Mouse (Mus musculus) stomach, embryonic 16.5 days (tissue): ENCODE measurements around the gene Lingo2. TPM values are rescaled to one million over a fixed set of nuclear protein-coding genes. Genes with fewer than 3 reads are reported as not detected.

Experiments
- ATAC-seq: fragments of 200-750 bp; cut with Nextera tagmentation; 2 replicates; pipeline ENCODE4 v1.8.0; 2017; ENCODE audit warnings: moderate number of reproducible peaks, moderate TSS enrichment; ENCODE audit not compliant: insufficient read depth, low FRiP score
- H3K27ac ChIP-seq: fragments of 300-500 bp; sonication (generic); 2 replicates; pipeline ENCODE4 v1.5.1; 2014; ENCODE audit warnings: low read length
- H3K27me3 ChIP-seq: fragments of 300-500 bp; sonication (generic); 2 replicates; pipeline ENCODE4 v1.6.1; 2014; ENCODE audit warnings: low read length, control low read depth, mixed read lengths; ENCODE audit not compliant: control insufficient read depth, insufficient read depth
- H3K36me3 ChIP-seq: fragments of 300-500 bp; sonication (generic); 2 replicates; pipeline ENCODE4 v1.6.1; 2014; ENCODE audit warnings: low read length; ENCODE audit not compliant: control insufficient read depth, insufficient read depth
- H3K4me1 ChIP-seq: fragments of 300-500 bp; sonication (generic); 2 replicates; pipeline ENCODE4 v1.6.1; 2014; ENCODE audit warnings: low read length, control low read depth, mixed read lengths; ENCODE audit not compliant: control insufficient read depth, insufficient read depth
- H3K4me2 ChIP-seq: fragments of 300-500 bp; sonication (generic); 2 replicates; pipeline ENCODE4 v1.6.1; 2014; ENCODE audit warnings: low read depth, low read length, mixed read lengths
- H3K4me3 ChIP-seq: fragments of 300-500 bp; sonication (generic); replicated peaks from 2 replicates; pipeline ENCODE4 v1.5.1; 2014; ENCODE audit warnings: mild to moderate bottlenecking, low read length
- H3K9ac ChIP-seq: fragments of 300-500 bp; sonication (generic); 2 replicates; pipeline ENCODE4 v1.6.1; 2014; ENCODE audit warnings: low read length
- H3K9me3 ChIP-seq: fragments of 300-500 bp; sonication (generic); replicated peaks from 2 replicates; pipeline ENCODE4 v1.6.1; 2016; ENCODE audit warnings: low read length, control low read depth; ENCODE audit not compliant: control insufficient read depth
- WGBS: fragments of 180-500 bp; shearing (Covaris S2); extraction: QIAGEN DNeasy Blood & Tissue Kit; methylation state at CpG from one replicate; pipeline ENCODE4 v1.1.7; 2014; 5-methylcytosine and 5-hydroxymethylcytosine counted together
- polyA plus RNA-seq: library from polyadenylated mRNA; unstranded; fragments of >200 nt; fragmentation: Nextera tagmentation; extraction: Ambion mirVana; gene quantifications from 2 replicates; pipeline ENCODE4 v1.2.1, GENCODE M21; 2015

The Lingo2 gene
- polyA plus RNA-seq, 1 experiment from 2014 or later = 0.72 TPM

DNA sequence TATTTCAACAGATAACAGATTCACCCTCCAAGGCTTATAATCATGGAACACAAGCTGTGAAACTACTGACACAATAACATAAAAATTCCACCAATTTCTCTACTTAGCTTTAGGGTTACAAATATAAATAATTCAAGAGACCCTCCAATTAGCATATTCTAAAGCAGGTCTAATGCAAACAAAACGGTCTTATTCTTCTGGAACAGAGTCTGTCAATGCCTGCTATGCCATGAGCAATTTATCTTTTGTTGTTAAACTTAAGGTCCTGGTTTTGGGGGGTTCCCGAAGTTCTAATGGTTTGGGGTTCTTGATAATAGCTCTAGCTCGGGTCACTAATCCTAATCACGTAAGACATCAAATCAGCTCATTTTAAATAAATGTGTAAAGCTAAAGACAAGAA, 988.0 kb downstream of the Lingo2 start:
- no peak overlapping the region for H3K27ac ChIP-seq
- no peaks in the 10 kb centered on the region for H3K9me3 ChIP-seq
- H3K9ac ChIP-seq = no peak overlapping the region
- H3K4me3 ChIP-seq = no peak overlapping the region
- no peaks in the 10 kb centered on the region for H3K36me3 ChIP-seq
- ATAC-seq = no peak
- no peaks in the 10 kb centered on the region for H3K4me1 ChIP-seq
- no peaks in the 10 kb centered on the region for H3K27me3 ChIP-seq
- H3K4me2 ChIP-seq = no peak overlapping the region
- WGBS = 79% methylated on average over 4 of the region's 4 CpGs

DNA sequence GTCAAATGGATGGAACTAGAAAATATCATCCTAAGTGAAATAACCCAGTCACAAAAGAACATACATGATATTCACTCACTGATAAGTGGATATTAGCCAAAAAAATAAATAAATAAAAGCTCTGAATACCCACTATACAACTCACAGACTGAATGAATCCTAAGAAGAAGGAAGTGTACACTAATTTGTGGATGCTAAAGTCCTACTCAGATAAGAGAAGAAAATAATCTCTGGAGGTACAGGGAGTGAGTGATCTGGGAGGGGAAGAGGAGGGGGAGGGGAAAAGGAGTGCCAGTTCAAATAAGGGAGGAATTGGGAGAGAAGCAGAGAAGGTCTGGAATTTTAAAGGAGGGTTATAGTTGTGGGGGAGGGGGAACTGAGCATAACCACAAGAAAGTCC, 999.7 kb downstream of the Lingo2 start:
- Histone ChIP-seq H3K4me1 (no peaks in the 10 kb centered on the region), H3K36me3 (no peaks in the 10 kb centered on the region), H3K27me3 (no peaks in the 10 kb centered on the region), H3K27ac (no peak overlapping the region), H3K9me3 (no peaks in the 10 kb centered on the region), H3K4me2 (no peak overlapping the region), H3K9ac (no peak overlapping the region), H3K4me3 (no peak overlapping the region)
- ATAC-seq = no peak

- no peaks in the 10 kb centered on the region for H3K27me3 ChIP-seq
- no peak for ATAC-seq
- WGBS = 84% methylated on average over 3 of the region's 3 CpGs
- H3K27ac ChIP-seq = no peak overlapping the region
- H3K9ac ChIP-seq = no peak overlapping the region
- H3K4me1 ChIP-seq = no peaks in the 10 kb centered on the region
- no peak overlapping the region for H3K4me3 ChIP-seq
- no peaks in the 10 kb centered on the region for H3K36me3 ChIP-seq
- no peak overlapping the region for H3K4me2 ChIP-seq
- no peaks in the 10 kb centered on the region for H3K9me3 ChIP-seq
Observed at GRCm38 (mm10) chr4:35951251-35951650, 1000.3 kb downstream of the Lingo2 start.

DNA sequence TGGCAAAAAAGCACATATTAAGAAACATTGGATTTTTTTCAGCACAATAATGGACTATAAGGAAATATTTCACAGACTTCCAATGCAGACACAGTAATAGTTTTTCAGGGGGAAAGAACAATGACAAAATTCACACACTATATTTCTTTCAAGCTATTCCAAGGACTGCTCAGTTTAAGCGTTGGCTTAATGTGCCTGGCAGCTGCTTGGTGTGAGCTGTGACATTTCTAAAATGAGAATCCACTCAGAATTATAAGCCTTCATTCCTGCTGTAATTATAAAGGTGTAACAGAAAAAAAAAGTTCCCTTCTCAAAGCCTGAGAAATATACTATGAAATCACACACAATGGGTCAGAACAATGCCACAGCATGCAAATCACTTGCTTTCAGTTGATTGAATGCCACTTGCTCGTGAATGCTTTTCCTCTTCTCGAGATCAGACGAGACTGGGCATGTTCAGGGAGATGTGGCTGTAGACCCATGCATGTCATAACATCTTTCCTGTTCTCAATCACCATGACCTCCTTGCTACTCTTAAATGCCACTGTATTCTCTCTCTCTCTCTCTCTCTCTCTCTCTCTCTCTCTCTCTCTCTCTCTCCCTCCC, 1017.4 kb downstream of the Lingo2 start:
- no peak overlapping the region for H3K4me3 ChIP-seq
- H3K27me3 ChIP-seq = no peaks in the 10 kb centered on the region
- H3K9ac ChIP-seq = no peak overlapping the region
- H3K4me2 ChIP-seq = no peak overlapping the region
- no peaks in the 10 kb centered on the region for H3K36me3 ChIP-seq
- WGBS = 56% methylated on average over 4 of the region's 4 CpGs
- no peak for ATAC-seq
- H3K9me3 ChIP-seq = no peaks in the 10 kb centered on the region
- H3K27ac ChIP-seq = no peak overlapping the region
- H3K4me1 ChIP-seq = no peaks in the 10 kb centered on the region

DNA sequence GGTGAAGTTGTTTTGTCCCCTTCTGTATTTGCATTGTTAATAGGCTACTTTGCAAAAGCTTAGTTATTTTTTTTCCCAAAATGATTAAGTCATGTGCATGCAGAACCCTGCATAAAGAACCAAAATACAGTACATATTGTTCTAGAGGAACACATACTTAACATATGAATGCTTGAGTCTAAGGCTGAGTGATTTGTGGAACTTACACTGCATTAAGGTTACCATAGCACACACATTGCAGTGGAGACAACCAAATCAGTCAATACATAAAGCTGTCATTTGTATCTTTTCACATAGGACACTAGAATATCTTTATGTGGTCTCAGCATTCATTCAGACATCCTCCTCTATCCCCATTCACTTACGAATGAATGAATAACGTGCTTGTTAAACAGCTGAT, 1023.8 kb downstream of the Lingo2 start:
- Histone ChIP-seq H3K4me3 (no peak overlapping the region), H3K27me3 (no peaks in the 10 kb centered on the region), H3K27ac (no peak overlapping the region), H3K4me2 (no peak overlapping the region), H3K9me3 (no peaks in the 10 kb centered on the region), H3K9ac (no peak overlapping the region), H3K4me1 (no peaks in the 10 kb centered on the region), H3K36me3 (no peaks in the 10 kb centered on the region)
- WGBS = 89% methylated on average over 2 of the region's 2 CpGs
- no peak for ATAC-seq

GRCm38 (mm10) chr4:35917453-35917852, 1034.1 kb downstream of the Lingo2 start:
- Histone ChIP-seq H3K27ac (no peak overlapping the region), H3K27me3 (no peaks in the 10 kb centered on the region), H3K4me1 (no peaks in the 10 kb centered on the region), H3K4me2 (no peak overlapping the region), H3K4me3 (no peak overlapping the region), H3K9ac (no peak overlapping the region), H3K36me3 (no peaks in the 10 kb centered on the region), H3K9me3 (no peaks in the 10 kb centered on the region)
- ATAC-seq = no peak
- WGBS = 36% methylated on average over 3 of the region's 3 CpGs

GRCm38 (mm10) chr4:35897769-35898564, 1053.6 kb downstream of the Lingo2 start:
- H3K4me2 ChIP-seq = no peak overlapping the region
- WGBS = 72% methylated on average over 1 of the region's 1 CpGs
- no peaks in the 10 kb centered on the region for H3K27me3 ChIP-seq
- no peaks in the 10 kb centered on the region for H3K4me1 ChIP-seq
- H3K4me3 ChIP-seq = no peak overlapping the region
- no peaks in the 10 kb centered on the region for H3K36me3 ChIP-seq
- H3K27ac ChIP-seq = no peak overlapping the region
- no peaks in the 10 kb centered on the region for H3K9me3 ChIP-seq
- ATAC-seq = no peak
- no peak overlapping the region for H3K9ac ChIP-seq

- ATAC-seq = peak; percentile 68; the same call in 1 of the 2 replicates
- Histone ChIP-seq H3K9ac (no peak overlapping the region), H3K4me3 (no peak overlapping the region), H3K4me2 (no peak overlapping the region), H3K36me3 (no peaks in the 10 kb centered on the region), H3K27me3 (no peaks in the 10 kb centered on the region), H3K27ac (no peak overlapping the region), H3K9me3 (no peaks in the 10 kb centered on the region), H3K4me1 (no peaks in the 10 kb centered on the region)
- 54% methylated on average over 5 of the region's 5 CpGs for WGBS
Observed at GRCm38 (mm10) chr4:35885591-35886542, 1065.7 kb downstream of the Lingo2 start.

- 44% methylated on average over 3 of the region's 3 CpGs for WGBS
- Histone ChIP-seq H3K9me3 (no peaks in the 10 kb centered on the region), H3K4me3 (no peak overlapping the region), H3K4me1 (no peaks in the 10 kb centered on the region), H3K4me2 (no peak overlapping the region), H3K9ac (no peak overlapping the region), H3K27me3 (no peaks in the 10 kb centered on the region), H3K36me3 (no peaks in the 10 kb centered on the region), H3K27ac (no peak overlapping the region)
- ATAC-seq = no peak
Observed at GRCm38 (mm10) chr4:35884946-35885460, 1066.5 kb downstream of the Lingo2 start.
